Mouse (Mus musculus) MEL (cell line): ENCODE results near the gene Prpf38b. TPM values are rescaled to one million over a fixed set of nuclear protein-coding genes. Genes with fewer than 3 reads are reported as not detected.

Experiments
- DNase-seq: peaks from one replicate; pipeline ENCODE4 v3.0.0; 2011; ENCODE audit warnings: low read depth, low spot score
- H3K27ac ChIP-seq: 2 replicates; pipeline ENCODE4 v1.5.1; 2012; ENCODE audit warnings: low read depth, mild to moderate bottlenecking, control low read depth, low read length, moderate library complexity; ENCODE audit not compliant: control insufficient read depth
- H3K27me3 ChIP-seq, 2 experiments: fragments of 150-350 bp in 1 of 2; sonication (generic) in 1 of 2; 2 replicates each; pipeline ENCODE4 v1.6.1; 2012; ENCODE audit warnings: low read length in 2 of 2, mild to moderate bottlenecking in 2 of 2, improper control_type of control experiment in 1 of 2, moderate library complexity in 1 of 2; ENCODE audit not compliant: insufficient read depth in 2 of 2, control insufficient read depth in 1 of 2
- H3K36me3 ChIP-seq, 2 experiments: 2 replicates each; pipeline ENCODE4 v1.6.1; 2012 to 2014; ENCODE audit warnings: low read length in 2 of 2, improper control_type of control experiment in 1 of 2, inconsistent platforms in 1 of 2, mild to moderate bottlenecking in 1 of 2; ENCODE audit not compliant: insufficient read depth in 2 of 2, control insufficient read depth in 1 of 2
- H3K4me1 ChIP-seq, 2 experiments: fragments of 150-350 bp in 1 of 2; sonication (generic) in 1 of 2; 2 replicates each; pipeline ENCODE4 v1.6.1; 2012; ENCODE audit warnings: low read length in 2 of 2, improper control_type of control experiment in 1 of 2, mild to moderate bottlenecking in 1 of 2; ENCODE audit not compliant: insufficient read depth in 2 of 2, control insufficient read depth in 1 of 2
- H3K4me3 ChIP-seq, 2 experiments: fragments of 150-350 bp in 1 of 2; sonication (generic) in 1 of 2; 2 replicates each; pipeline ENCODE4 v1.5.1; 2012; ENCODE audit warnings: low read depth in 2 of 2, low read length in 2 of 2, mild to moderate bottlenecking in 2 of 2, moderate library complexity in 2 of 2, control low read depth in 1 of 2, improper control_type of control experiment in 1 of 2; ENCODE audit not compliant: control insufficient read depth in 1 of 2, insufficient read depth in 1 of 2
- H3K79me2 ChIP-seq: 2 replicates; pipeline ENCODE4 v1.6.1; 2012; ENCODE audit warnings: mild to moderate bottlenecking, low read length, moderate library complexity; ENCODE audit not compliant: control insufficient read depth, poor library complexity, insufficient read depth
- H3K9ac ChIP-seq: 2 replicates; pipeline ENCODE4 v1.6.1; 2012; ENCODE audit warnings: low read depth, mild to moderate bottlenecking, control low read depth, low read length, moderate library complexity; ENCODE audit not compliant: control insufficient read depth, poor library complexity, severe bottlenecking
- H3K9me3 ChIP-seq: fragments of 150-350 bp; sonication (generic); replicated peaks from 2 replicates; pipeline ENCODE4 v1.6.1; 2012; ENCODE audit warnings: mild to moderate bottlenecking, low read length, improper control_type of control experiment, moderate library complexity; ENCODE audit not compliant: insufficient read depth
- CHD1 ChIP-seq: IDR thresholded peaks from 2 replicates; pipeline ENCODE4 v1.6.1; 2012; ENCODE audit warnings: low read depth, mild to moderate bottlenecking, inconsistent platforms, low read length, improper control_type of control experiment
- CHD2 ChIP-seq: IDR thresholded peaks from 2 replicates; pipeline ENCODE4 v1.6.1; 2011; ENCODE audit warnings: low read length, improper control_type of control experiment
- CTCF ChIP-seq, 3 experiments: IDR thresholded peaks in 2 of 3; conservative IDR thresholded peaks in 1 of 3; 2 replicates each; pipeline ENCODE4 v1.5.1; 2011 to 2012; ENCODE audit warnings: low read length in 3 of 3, low read depth in 2 of 3, mild to moderate bottlenecking in 2 of 3, improper control_type of control experiment in 1 of 3, inconsistent platforms in 1 of 3, mixed read lengths in 1 of 3, moderate library complexity in 1 of 3; ENCODE audit not compliant: control insufficient read depth in 1 of 3, insufficient read depth in 1 of 3, poor library complexity in 1 of 3, severe bottlenecking in 1 of 3
- E2F4 ChIP-seq: IDR thresholded peaks from 2 replicates; pipeline ENCODE4 v1.6.1; 2011; ENCODE audit warnings: low read depth, low read length, improper control_type of control experiment, borderline replicate concordance
- ETS1 ChIP-seq: IDR thresholded peaks from 2 replicates; pipeline ENCODE4 v1.6.1; 2012; ENCODE audit warnings: low read depth, mild to moderate bottlenecking, inconsistent platforms, low read length, improper control_type of control experiment, moderate library complexity
- GATA1 ChIP-seq: IDR thresholded peaks from 2 replicates; pipeline ENCODE4 v1.6.1; 2011; ENCODE audit warnings: low read depth, low read length, improper control_type of control experiment
- HCFC1 ChIP-seq: IDR thresholded peaks from 2 replicates; pipeline ENCODE4 v1.6.1; 2012; ENCODE audit warnings: low read depth, mild to moderate bottlenecking, inconsistent platforms, low read length, improper control_type of control experiment, moderate library complexity
- JUND ChIP-seq: IDR thresholded peaks from 2 replicates; pipeline ENCODE4 v1.6.1; 2011; ENCODE audit warnings: low read depth, mild to moderate bottlenecking, improper control_type of control experiment, low read length
- KAT2A ChIP-seq: conservative IDR thresholded peaks from 2 replicates; pipeline ENCODE4 v1.6.1; 2012; ENCODE audit warnings: low read depth, low read length, improper control_type of control experiment, inconsistent platforms
- MAFK ChIP-seq: IDR thresholded peaks from 2 replicates; pipeline ENCODE4 v1.6.1; 2011; ENCODE audit warnings: low read depth, mild to moderate bottlenecking, low read length, improper control_type of control experiment, borderline replicate concordance
- MAX ChIP-seq: IDR thresholded peaks from 2 replicates; pipeline ENCODE4 v1.6.1; 2011; ENCODE audit warnings: low read length, improper control_type of control experiment
- MEF2A ChIP-seq: IDR thresholded peaks from 2 replicates; pipeline ENCODE4 v1.6.1; 2014; ENCODE audit warnings: low read depth, mild to moderate bottlenecking, inconsistent platforms, low read length, improper control_type of control experiment; ENCODE audit not compliant: poor library complexity, insufficient replicate concordance, severe bottlenecking; ENCODE audit errors: extremely low read depth
- MXI1 ChIP-seq: IDR thresholded peaks from 2 replicates; pipeline ENCODE4 v1.6.1; 2011; ENCODE audit warnings: mild to moderate bottlenecking, low read depth, low read length, improper control_type of control experiment
- MYC ChIP-seq: IDR thresholded peaks from 2 replicates; pipeline ENCODE4 v1.6.1; 2011; ENCODE audit warnings: low read depth, mild to moderate bottlenecking, low read length, improper control_type of control experiment, moderate library complexity
- NELFE ChIP-seq: IDR thresholded peaks from 2 replicates; pipeline ENCODE4 v1.6.1; 2011; ENCODE audit warnings: low read depth, low read length, improper control_type of control experiment
- POLR2A ChIP-seq, 2 experiments: IDR thresholded peaks; 2 replicates each; pipeline ENCODE4 v1.6.1; 2011 to 2012; ENCODE audit warnings: low read length in 2 of 2, mild to moderate bottlenecking in 2 of 2, control low read depth in 1 of 2, improper control_type of control experiment in 1 of 2, low read depth in 1 of 2, moderate library complexity in 1 of 2; ENCODE audit not compliant: control insufficient read depth in 1 of 2, insufficient read depth in 1 of 2, poor library complexity in 1 of 2
- RCOR1 ChIP-seq: IDR thresholded peaks from 2 replicates; pipeline ENCODE4 v1.6.1; 2012; ENCODE audit warnings: low read depth, mild to moderate bottlenecking, inconsistent platforms, low read length, improper control_type of control experiment
- SIN3A ChIP-seq: IDR thresholded peaks from 2 replicates; pipeline ENCODE4 v1.6.1; 2012; ENCODE audit warnings: low read length, improper control_type of control experiment, inconsistent platforms
- SMC3 ChIP-seq: IDR thresholded peaks from 2 replicates; pipeline ENCODE4 v1.6.1; 2011; ENCODE audit warnings: low read depth, low read length, improper control_type of control experiment
- TAL1 ChIP-seq: IDR thresholded peaks from 2 replicates; pipeline ENCODE4 v1.6.1; 2012; ENCODE audit warnings: mild to moderate bottlenecking, inconsistent platforms, low read length, moderate library complexity, mixed read lengths
- TBP ChIP-seq: IDR thresholded peaks from 2 replicates; pipeline ENCODE4 v1.8.0; 2011; ENCODE audit warnings: low read depth, low read length, improper control_type of control experiment
- UBTF ChIP-seq: IDR thresholded peaks from 2 replicates; pipeline ENCODE4 v1.6.1; 2012; ENCODE audit warnings: low read depth, mild to moderate bottlenecking, inconsistent platforms, low read length, improper control_type of control experiment, moderate library complexity, borderline replicate concordance; ENCODE audit not compliant: insufficient read depth
- USF2 ChIP-seq, 2 experiments: IDR thresholded peaks; 2 replicates each; pipeline ENCODE4 v1.6.1; 2011 to 2012; ENCODE audit warnings: improper control_type of control experiment in 2 of 2, low read length in 2 of 2, borderline replicate concordance in 1 of 2, inconsistent platforms in 1 of 2, low read depth in 1 of 2, mild to moderate bottlenecking in 1 of 2; ENCODE audit not compliant: insufficient read depth in 1 of 2
- ZKSCAN1 ChIP-seq: IDR thresholded peaks from 2 replicates; pipeline ENCODE4 v1.6.1; 2012; ENCODE audit warnings: low read depth, mild to moderate bottlenecking, inconsistent platforms, low read length, improper control_type of control experiment, moderate library complexity
- polyA plus RNA-seq, 2 experiments: library from polyadenylated mRNA; stranded (reverse) in 1 of 2; unstranded in 1 of 2; fragments of >175 nt in 1 of 2; fragments of >200 nt in 1 of 2; gene quantifications; 2 replicates each; pipeline versions ENCODE4 v1.2.1 to v1.2.4; 2012; ENCODE audit warnings: low replicate concordance in 2 of 2, low read depth in 1 of 2; ENCODE audit not compliant: insufficient read length in 2 of 2, insufficient read depth in 1 of 2, missing spikeins in 1 of 2
- total RNA-seq: library from RNA; depleted of rRNA; stranded (reverse); fragments of 300-350 nt; gene quantifications from 2 replicates; pipeline ENCODE4 v1.2.3, GENCODE M21; 2012

The Prpf38b gene
- total and polyA plus RNA-seq, 3 experiments = 43.0 to 138 (median 128) TPM

- Histone ChIP-seq H3K4me3 (peak overlapping the region; percentile 77 to 85), H3K4me1 (peaks cover 0 to 19% of the 10 kb centered on the region in 2 experiments; a peak in 3 of 4 replicates), H3K27me3 (no peaks in the 10 kb centered on the region), H3K9ac (peak overlapping the region; percentile 68)
- TF ChIP-seq SMC3 (no peak), UBTF (no peak), ZKSCAN1 (no peak), CTCF (IDR thresholded peaks at IDR 0.05 in 2 of 3, conservative IDR thresholded peaks at IDR 0.05 in 1 of 3; ENCODE audit: control insufficient read depth in 1 of 3, insufficient read depth in 1 of 3, low read depth in 2 of 3, low read length in 3 of 3, poor library complexity in 1 of 3, severe bottlenecking in 1 of 3) (no peak), MAFK (no peak), ETS1 (no peak), POLR2A (IDR thresholded peaks at IDR 0.05; ENCODE audit: control insufficient read depth in 1 of 2, insufficient read depth in 1 of 2, low read depth in 1 of 2, low read length in 2 of 2, poor library complexity in 1 of 2) (0 out of 4 replicates have a peak, but pooled peaks of 1 of the 2 experiments have one; percentile 19), JUND (0 out of 2 replicates have a peak, but pooled peaks have one; percentile 52), NELFE (peak; percentile 27), MXI1 (peak; percentile 87), TAL1 (no peak), SIN3A (peak; percentile 56), HCFC1 (no peak), MAX (peak; percentile 62; the same call in 1 of the 2 replicates), CHD1 (no peak), MEF2A (no peak), CHD2 (no peak), KAT2A (no peak), MYC (no peak), RCOR1 (no peak), GATA1 (no peak), E2F4 (no peak), USF2 (IDR thresholded peaks at IDR 0.05; ENCODE audit: borderline replicate concordance in 1 of 2, insufficient read depth in 1 of 2, low read depth in 1 of 2, low read length in 2 of 2) (no peak), TBP (peak; percentile 37; the same call in 1 of the 2 replicates)
- TF ChIP-seq, all 39 proteins: peak for 7
- DNase-seq = peak; percentile 81
- Histone ChIP-seq H3K9me3 (no peaks in the 10 kb centered on the region), H3K79me2 (peaks cover 3% of the 10 kb centered on the region; the same call in 1 of the 2 replicates), H3K36me3 (peaks cover 0 to 9% of the 10 kb centered on the region in 2 experiments; a peak in 2 of 4 replicates), H3K27ac (peak overlapping the region; percentile 58)
Observed at GRCm38 (mm10) chr3:108916857-108917256, 5.3 kb upstream of the Prpf38b start.
